ENCODE assay signal across 15 mouse cellular contexts in the genomic region with DNA sequence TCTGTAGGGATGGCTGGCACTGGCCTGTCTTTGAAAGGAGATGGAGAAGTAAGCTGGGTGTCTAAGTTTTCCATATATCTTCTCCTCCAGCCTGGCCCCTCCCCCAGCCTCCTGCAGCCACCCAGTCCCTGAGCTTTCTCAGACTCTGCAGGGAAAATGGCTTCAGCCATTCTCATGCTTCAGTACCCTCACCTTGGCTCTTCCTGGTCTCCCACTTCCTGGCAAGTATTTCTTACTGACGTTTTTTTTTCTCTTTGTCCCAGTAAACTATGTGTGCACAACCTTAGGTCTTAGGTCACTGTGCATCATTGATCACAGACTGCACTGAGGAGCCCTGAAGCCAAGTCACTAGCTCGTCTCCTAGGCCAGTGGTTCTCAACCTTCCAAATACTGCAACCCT.
"Had no signal": no experiment of that assay in that cellular context is flagged by ENCODE, and none has a peak within 500 bp of the region (broad histone marks: within the 10 kb centered on the region; RNA-seq: fewer than 3 reads in every experiment).

No protein-coding gene starts in this region.

- H3K27me3 ChIP-seq: limb, embryonic 12.5 days; midbrain, embryonic 15.5 days; stomach, embryonic 15.5 days had no signal

- H3K4me1 ChIP-seq: limb, embryonic 12.5 days; liver, embryonic 15.5 days; midbrain, embryonic 15.5 days; stomach, embryonic 15.5 days had no signal

- H3K9ac ChIP-seq: limb, embryonic 12.5 days; liver, embryonic 15.5 days; lung, embryonic 14.5 days; midbrain, embryonic 15.5 days; stomach, embryonic 15.5 days had no signal

- DNase-seq: layer of hippocampus, adult 9-11 months; layer of hippocampus, postnatal 36 days; lung, embryonic 14.5 days; lung, postnatal 10 days; lung, postnatal 4 days; right cerebral cortex, postnatal 14 days; thymus, adult 2 months; thymus, postnatal 25 days had no signal

- ATAC-seq: intestine, postnatal 0 days; midbrain, embryonic 15.5 days had no signal

- H3K27ac ChIP-seq: limb, embryonic 12.5 days; liver, embryonic 15.5 days; midbrain, embryonic 15.5 days; stomach, embryonic 15.5 days had no signal

- H3K36me3 ChIP-seq: limb, embryonic 12.5 days; liver, embryonic 15.5 days; midbrain, embryonic 15.5 days; stomach, embryonic 15.5 days had no signal

- H3K4me3 ChIP-seq: limb, embryonic 12.5 days; liver, embryonic 15.5 days; midbrain, embryonic 15.5 days; stomach, embryonic 15.5 days had no signal

- H3K9me3 ChIP-seq: limb, embryonic 12.5 days; liver, embryonic 15.5 days; midbrain, embryonic 15.5 days; stomach, embryonic 15.5 days had no signal

- H3K4me2 ChIP-seq: limb, embryonic 12.5 days; liver, embryonic 11.5 days; liver, embryonic 15.5 days; lung, embryonic 14.5 days; midbrain, embryonic 11.5 days; midbrain, embryonic 15.5 days; stomach, embryonic 15.5 days had no signal
